Mouse (Mus musculus) mature B cell (primary cell): ENCODE data around the gene Hdac9.

Experiments
- in situ Hi-C: fragments of 300-500 bp; cut with MboI; formaldehyde crosslinking; loops from 2 replicates; pipeline ENCODE4 v1.14.3; 2019

The Hdac9 gene

GRCm38 (mm10) chr12:34604521-34604920, 312.4 kb downstream of the Hdac9 start:
- in situ Hi-C loops: no loop called here

DNA sequence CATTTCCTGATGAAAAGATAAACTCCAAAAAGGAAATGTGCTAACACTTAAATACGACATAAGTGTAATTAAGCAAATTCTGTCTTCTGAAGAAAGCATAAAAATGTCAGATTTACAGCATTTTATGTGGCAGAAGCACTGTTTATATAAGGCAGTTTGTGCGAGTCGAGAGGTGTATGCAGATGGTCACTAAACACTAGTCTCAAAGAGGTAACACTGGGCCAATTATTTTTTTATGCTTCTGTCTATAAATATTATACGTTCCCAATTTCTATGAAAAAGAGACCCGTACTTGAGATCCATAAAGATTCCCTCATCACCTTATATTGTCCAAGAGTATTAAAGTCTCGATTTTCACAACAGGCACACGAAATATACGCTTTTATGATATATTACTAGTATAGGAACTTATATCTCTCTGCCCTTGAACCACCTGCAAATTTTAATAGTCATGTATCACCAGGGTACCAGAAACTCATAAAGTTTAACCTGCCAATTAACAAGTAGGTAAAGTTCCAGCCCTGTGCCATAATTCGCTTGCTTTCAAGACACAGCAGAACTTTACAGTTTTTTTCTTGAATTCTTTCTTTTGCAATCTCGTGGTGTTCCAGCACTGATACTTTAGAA, 322.6 kb downstream of the Hdac9 start:
- in situ Hi-C loops: no loop called here

GRCm38 (mm10) chr12:34587171-34587570, 329.7 kb downstream of the Hdac9 start:
- in situ Hi-C loops: no loop called here

DNA sequence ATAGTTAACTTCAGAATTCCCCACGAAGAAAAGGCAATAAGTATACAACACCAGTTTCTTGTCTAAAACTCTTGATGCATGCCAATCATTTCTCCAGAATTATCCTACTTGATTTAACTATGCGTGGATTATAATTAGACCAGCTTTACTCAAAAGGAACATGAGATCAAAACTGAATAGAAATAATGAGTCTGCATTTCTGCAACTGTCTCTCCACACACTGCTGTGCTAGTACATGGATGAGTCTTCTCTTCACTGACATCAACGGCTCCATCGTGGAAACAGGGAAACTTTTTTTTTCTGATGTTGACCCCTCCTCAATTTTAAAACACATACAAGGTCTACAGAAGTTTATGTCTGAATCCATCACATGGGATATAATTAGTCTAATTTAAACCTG, 334.4 kb downstream of the Hdac9 start:
- in situ Hi-C loops: no loop called here

DNA sequence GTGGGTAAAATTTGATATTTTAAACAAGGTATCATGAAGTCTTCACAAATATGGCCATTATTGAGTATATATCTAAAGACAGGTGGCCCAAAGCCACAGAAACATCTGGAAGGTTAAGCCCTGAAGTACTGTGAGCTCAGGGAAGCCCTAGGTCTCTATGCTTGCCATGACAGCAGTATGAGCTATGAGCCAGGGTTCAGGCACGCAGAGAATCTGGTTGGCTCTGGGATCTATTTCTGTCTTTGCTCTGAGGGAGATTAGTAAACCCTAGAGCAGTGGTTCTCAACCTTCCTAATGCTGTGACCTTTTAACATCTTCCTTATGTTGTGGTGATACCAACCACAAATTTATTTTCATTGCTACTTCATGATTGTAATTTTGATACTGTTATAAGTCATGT, 337.7 kb downstream of the Hdac9 start:
- in situ Hi-C loops: no loop called here

GRCm38 (mm10) chr12:34571069-34571468, 345.8 kb downstream of the Hdac9 start:
- in situ Hi-C loops: no loop called here

- in situ Hi-C loops: no loop called here
These were observed 347.4 kb downstream of the Hdac9 start for GRCm38 (mm10) chr12:34569472-34569871.

DNA sequence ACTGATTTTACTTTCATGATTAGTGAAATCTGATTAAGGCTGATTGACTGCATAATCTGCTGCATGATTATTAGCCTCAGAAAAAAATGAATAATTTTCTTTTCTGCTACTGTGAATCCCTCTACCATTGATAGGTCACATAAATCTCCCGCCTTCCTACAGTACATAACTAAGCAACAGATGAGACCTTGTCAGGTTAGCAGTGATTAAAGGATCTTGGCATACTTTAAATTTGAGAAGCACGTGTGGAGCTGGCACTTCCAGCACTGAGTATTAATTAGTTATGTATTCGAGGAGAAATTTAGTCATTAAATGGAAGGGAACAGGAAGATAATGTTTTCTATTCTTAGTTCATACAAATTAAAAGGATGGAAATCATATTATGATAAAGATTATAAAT, 347.8 kb downstream of the Hdac9 start:
- in situ Hi-C loops: no loop called here

DNA sequence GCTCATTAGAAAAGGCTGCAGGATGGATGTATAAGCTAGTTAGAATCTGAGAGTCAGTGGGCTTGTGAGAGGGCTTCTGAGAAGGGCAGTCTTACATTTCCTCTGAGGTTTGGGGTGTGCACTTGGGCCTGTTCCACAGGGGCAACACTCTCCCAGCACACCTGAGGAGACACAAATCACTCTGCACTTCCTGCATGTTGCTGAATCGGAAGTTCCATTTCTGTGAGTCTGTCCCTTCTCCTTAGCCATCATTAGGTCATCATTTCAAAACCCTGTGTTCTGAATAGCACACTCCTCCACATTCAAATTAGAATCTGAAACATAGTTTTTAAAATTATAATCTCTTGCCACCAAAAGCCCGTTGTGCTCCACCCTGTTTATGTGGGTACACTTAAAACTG, 354.6 kb downstream of the Hdac9 start:
- in situ Hi-C loops: no loop called here

DNA sequence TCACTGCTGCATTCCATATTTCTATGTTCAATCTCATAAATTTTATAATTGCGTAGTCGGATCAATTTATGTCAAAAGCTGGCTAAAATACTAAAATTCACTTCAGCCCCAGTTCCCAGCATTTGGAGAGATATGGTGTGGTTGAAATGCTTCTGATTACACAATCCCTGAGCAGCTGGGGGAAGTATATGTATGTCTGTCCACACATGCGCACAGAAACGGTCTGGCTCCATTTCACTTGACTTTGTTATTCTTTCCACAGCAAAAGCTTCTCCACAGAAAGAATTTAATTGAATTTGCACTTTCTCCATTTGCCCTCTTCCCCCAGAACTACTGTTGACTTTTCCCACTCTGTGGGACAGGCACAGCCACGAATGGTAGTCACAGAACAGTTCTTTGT, 357.9 kb downstream of the Hdac9 start:
- in situ Hi-C loops: no loop called here

DNA sequence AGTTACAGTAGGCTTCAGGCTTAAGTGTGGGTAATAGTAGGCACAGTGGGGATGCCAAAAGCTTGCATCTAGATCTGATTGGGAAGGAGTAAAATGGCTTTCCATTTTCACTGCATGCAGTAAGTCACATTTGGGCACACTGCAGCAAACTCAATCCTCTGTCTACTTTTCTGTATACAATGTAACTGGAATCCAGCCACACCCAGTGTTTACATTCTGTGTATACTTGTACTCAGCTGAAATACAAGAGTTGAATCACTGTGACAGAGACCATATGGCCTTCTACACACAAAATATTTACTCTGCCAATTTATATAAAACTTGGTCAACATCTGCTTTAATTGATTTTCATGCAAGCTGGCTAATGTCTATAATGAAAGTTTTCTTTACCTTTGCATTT, 362.1 kb downstream of the Hdac9 start:
- in situ Hi-C loops: no loop called here

DNA sequence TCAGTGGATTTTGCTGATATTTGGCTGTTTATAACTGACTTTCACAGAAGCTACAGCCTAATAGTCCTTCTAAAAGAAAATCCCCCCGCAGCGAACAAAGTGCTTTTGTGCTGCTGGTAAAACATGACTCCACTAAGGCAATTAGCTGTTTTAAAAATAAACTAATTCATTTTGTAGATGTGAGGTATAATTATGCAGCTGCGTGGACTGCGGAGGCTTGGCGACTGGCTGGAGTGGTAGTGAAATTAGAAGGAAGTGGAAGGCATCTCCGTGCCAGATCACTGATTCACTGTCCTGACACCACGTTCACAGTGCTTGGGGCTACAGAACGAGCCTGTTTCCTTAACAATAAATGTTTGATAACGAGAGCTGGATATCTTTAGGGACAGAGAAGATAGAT, 366.6 kb downstream of the Hdac9 start:
- in situ Hi-C loops: no loop called here

DNA sequence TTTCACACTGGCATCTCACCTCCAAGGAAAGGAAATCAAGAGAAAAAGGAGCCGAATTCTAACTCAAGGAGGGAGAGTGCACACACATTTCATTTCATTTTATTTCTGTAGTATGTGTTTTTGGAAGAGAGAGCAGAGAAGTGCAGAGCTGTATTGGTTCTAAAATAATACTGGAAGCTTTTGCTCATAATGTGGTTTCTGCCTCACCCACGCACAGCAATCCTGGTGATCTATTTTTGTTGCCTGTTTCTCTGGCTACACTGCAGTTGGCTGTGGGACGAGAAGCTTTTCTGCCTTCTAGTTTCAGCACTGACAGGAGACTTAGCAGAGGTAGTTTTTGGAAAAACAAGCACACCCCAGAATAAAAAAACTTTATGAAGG, 387.7 kb downstream of the Hdac9 start:
- in situ Hi-C loops: no loop called here

DNA sequence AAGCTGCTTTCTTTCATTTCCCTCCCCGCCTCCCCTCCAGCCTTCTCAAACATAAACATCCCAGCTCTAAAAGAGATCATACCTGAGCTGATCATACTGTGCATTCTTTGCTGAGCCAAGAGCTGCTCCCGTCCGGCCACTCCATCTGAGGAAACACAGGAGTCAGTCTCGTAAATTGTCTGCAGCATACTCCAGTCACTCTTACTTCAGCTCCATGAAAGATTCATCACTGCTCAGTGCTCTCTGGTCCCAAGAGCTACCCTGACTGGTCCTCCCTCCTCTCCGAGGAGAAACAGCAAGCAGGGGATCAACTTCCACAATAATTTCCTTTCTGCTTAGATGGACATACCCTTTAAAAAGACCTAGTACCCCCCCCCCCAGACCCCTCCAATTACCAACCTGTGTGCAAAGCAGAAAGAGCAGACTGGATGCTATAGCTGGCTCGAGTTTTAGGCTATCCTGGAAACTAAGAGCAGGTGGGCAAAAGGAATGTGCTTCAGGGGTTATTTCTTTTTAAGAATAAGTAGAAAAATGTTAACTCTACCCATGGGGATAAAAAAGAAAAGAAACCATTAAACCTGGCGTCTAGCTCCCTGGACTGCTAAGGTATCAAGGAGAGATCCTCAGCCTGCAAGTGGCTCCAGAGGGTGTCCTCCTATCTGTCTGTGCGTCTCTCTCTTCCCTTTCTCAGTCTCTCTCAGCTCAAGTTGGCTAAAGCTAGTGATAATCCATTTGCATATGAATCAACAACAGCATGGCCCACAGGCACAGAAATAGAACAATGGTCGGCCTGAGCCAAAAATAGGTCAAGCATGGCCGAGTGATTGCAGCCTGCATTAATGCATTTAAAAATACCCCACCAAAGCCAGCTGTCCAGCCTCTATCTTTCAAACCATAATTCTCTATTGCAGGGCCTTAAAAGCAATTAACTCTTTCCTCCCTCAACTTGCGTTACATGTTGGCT, 388.4 kb downstream of the Hdac9 start:
- in situ Hi-C loops: no loop called here

DNA sequence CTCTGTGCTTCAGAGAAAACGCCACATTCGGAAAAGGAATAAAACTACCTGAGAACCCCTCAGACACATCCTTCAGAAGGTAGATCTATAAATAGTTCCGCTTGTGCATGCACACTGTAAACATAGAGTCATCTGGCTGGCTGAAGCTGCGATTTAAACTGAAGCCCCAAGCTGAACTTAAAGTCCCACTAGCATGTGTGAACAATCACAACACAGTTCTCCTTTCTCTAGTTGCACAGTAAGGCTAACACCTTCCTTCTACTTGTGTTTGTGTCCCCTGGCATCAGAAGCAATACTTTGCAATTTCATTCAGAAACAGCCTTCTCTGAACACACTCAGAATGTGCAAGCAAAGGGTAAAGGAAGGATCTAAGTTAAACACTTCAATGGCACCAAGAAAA, 389.1 kb downstream of the Hdac9 start:
- in situ Hi-C loops: no loop called here

- in situ Hi-C loops: no loop called here
These were observed 395.4 kb downstream of the Hdac9 start for GRCm38 (mm10) chr12:34521468-34521867.

- in situ Hi-C loops: no loop called here
These were observed 399.9 kb downstream of the Hdac9 start for GRCm38 (mm10) chr12:34516769-34517562.

DNA sequence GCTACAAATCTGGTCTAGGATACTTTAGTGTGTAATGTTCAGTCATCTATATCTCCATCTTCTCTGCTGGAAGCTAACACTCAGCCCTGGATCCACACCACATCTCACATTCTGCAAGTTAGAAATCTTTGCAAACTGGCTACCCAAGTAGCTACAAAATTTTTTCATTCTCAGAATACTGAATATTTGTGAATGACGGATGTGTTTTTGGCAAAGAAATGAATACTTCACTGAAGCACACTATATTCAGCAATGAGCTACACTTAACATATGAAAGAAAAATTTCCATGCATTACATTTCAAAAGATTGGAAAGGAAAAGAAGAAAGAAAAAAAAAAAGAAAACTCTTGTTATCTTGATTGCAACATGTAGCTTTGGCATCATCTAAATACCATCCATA, 410.6 kb downstream of the Hdac9 start:
- in situ Hi-C loops: no loop called here

DNA sequence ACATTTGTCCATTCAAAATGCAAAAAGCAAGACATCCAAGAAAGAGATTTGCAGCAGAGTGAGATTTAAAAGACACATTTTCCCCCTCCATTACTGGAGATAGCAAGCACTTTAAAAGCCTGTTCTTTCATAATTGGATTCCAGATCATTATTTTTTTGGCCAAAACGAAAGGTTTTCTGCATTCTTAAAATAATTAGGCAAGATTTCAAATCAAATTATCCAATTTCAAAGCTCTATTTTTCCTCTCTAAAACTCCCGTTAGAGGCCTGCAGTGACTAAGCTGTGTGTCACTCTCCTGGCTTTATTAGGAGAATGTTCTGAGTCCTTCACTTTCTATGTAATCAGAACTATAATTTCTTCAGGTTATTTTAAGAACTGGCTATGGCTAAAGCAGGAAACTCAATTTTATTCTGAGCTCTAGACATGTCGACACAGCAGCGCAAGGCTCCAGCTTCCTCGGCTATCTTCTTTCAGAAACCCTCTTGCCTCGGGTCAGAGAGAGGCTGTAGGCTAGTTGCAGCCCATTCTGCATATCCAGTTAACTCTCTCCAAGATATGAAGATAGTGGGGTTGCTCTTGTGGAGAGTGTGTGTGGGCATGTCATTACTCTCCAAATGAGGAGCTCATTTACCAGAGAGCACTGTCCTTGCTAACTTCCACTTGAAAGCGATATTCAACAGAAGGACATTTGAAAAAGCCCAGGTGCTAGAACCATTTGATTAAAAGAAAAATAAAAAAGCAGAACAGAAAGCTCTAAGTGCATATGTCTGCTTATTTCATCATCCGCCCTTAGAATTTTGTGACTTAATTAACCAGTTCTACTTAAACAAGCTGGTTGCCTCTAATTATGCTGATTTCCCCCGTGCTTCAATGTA, 417.9 kb downstream of the Hdac9 start:
- in situ Hi-C loops: no loop called here

DNA sequence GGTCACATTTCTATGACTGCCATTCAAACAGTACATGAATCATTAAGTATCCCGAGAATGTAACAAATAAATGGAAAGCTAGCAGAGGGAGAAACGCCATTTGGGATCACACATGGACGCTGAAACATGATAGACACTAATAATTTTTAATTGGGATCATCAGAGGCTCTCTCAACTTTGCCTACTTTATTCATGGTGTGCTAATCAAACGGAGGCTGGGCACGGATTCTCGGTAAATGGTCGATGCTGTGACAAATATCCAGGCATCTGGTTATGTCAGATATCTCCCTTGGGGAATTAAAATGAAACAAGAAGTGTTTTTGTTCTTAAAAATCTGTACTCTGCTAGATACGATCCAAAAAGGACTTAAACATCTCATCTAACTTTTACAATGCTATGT, 418.6 kb downstream of the Hdac9 start:
- in situ Hi-C loops: no loop called here

- in situ Hi-C loops: no loop called here
These were observed 419.2 kb downstream of the Hdac9 start for GRCm38 (mm10) chr12:34497702-34498101.

DNA sequence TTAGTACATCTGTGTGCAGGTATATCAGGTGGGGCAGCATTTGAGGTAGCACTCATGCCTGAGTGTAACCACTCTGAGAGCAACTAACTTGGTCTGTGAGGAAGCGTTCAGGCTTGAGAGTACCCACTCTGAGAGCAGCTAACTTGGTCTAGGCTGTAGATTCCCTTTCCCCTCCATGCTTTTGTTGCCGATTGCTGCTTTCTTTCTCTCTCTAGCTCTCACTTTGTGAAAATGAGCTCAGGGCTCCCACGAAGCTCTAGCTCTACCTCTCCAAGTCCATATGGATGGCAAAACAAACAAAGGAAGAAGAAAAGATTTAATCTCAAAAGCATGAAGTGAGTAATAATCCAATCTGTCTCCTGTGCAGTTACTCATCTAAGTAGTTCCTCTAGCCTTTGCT, 421.0 kb downstream of the Hdac9 start:
- in situ Hi-C loops: no loop called here
